ENCODE assay signal across 11 mouse cellular contexts in the genomic region with DNA sequence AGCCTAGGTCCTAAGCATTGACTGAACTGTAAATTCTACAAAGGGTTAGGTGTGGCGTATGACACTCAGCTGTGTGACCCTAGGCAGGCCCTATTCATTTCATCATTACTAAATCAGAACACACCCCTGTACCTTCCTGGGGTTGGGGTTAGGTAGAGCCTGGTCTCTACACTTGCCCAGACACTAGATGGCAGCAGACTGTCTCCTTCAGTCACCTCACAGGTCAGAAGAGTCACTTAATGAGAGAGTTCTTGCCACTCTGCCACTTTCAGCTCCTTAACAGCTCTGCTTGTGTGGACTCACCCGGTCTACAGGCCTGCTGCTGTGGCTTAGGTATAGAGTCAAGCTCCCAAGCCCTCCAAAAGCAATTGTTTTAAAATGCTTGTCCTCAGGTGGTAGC. TPM values are rescaled to one million over a fixed set of nuclear protein-coding genes. Genes with fewer than 3 reads are reported as not detected.
DNase-seq lines count a peak whose midpoint lies in the region; ATAC-seq and TF ChIP-seq lines count a peak whose summit lies in the region.
"Had no signal": no experiment of that assay in that cellular context is flagged by ENCODE, and none has a peak within 500 bp of the region (broad histone marks: within the 10 kb centered on the region; RNA-seq: fewer than 3 reads in every experiment).

No protein-coding gene starts in this region.

- peak; percentile 82 for ATAC-seq in lung, postnatal 0 days

- TF ChIP-seq CTCF in lung, postnatal 0 days (IDR thresholded peaks at IDR 0.05), result peak; percentile 70

- H3K27me3 ChIP-seq in heart, embryonic 10.5 days (ENCODE audit: insufficient read depth, poor library complexity, severe bottlenecking), result no peaks in the 10 kb centered on the region
- H3K27me3 ChIP-seq in lung, postnatal 0 days (replicated peaks; ENCODE audit: insufficient read depth, low read length), result no peaks in the 10 kb centered on the region
- H3K27me3 ChIP-seq: embryonic facial prominence, embryonic 15.5 days had no signal

- peak; percentile 27 for DNase-seq in heart, embryonic 10.5 days (ENCODE audit: low spot score)
- DNase-seq in heart, postnatal 4 days, result no peak
- DNase-seq in A20 (ENCODE audit: low read depth, low spot score), result peak; percentile 80
- peak; percentile 37 for DNase-seq in T-cell, adult 2 months (ENCODE audit: low spot score)
- DNase-seq in lung, postnatal 0 days (ENCODE audit: low spot score), result peak; percentile 72
- DNase-seq in urinary bladder, adult 2 months (ENCODE audit: low spot score), result no peak
- DNase-seq in right cerebral cortex, postnatal 36 days (ENCODE audit: low spot score in 2 of 2), result no peak
- no peak for DNase-seq in layer of hippocampus, postnatal 14 days (ENCODE audit: low spot score in 2 of 2)
- DNase-seq: right cerebral cortex, postnatal 4 days had no signal

- no peak overlapping the region for H3K4me2 ChIP-seq in lung, postnatal 0 days (replicated peaks; ENCODE audit: low read depth, low read length)
- H3K4me2 ChIP-seq: embryonic facial prominence, embryonic 15.5 days had no signal

- no peak for TF ChIP-seq EP300 in lung, postnatal 0 days (IDR thresholded peaks at IDR 0.05)

- no peak overlapping the region for H3K27ac ChIP-seq in heart, embryonic 10.5 days
- no peak overlapping the region for H3K27ac ChIP-seq in lung, postnatal 0 days (ENCODE audit: low read length)
- H3K27ac ChIP-seq: embryonic facial prominence, embryonic 15.5 days had no signal

- no peaks in the 10 kb centered on the region for H3K36me3 ChIP-seq in heart, embryonic 10.5 days
- no peaks in the 10 kb centered on the region; the same call in 1 of the 2 replicates for H3K36me3 ChIP-seq in lung, postnatal 0 days (ENCODE audit: insufficient read depth, low read length)

- H3K9ac ChIP-seq in lung, postnatal 0 days (replicated peaks; ENCODE audit: low read depth), result no peak overlapping the region
- H3K9ac ChIP-seq: embryonic facial prominence, embryonic 15.5 days had no signal

- no peak overlapping the region for H3K4me3 ChIP-seq in heart, embryonic 10.5 days
- H3K4me3 ChIP-seq in lung, postnatal 0 days (ENCODE audit: low read depth, low read length), result no peak overlapping the region
- H3K4me3 ChIP-seq: embryonic facial prominence, embryonic 15.5 days had no signal

- H3K4me1 ChIP-seq in heart, embryonic 10.5 days, result 0 out of 2 replicates have a peak, but pooled peaks cover 3% of the 10 kb centered on the region
- H3K4me1 ChIP-seq in lung, postnatal 0 days (ENCODE audit: insufficient read depth, low read depth, low read length), result no peaks in the 10 kb centered on the region

- WGBS in heart, embryonic 10.5 days, result 79% methylated on average over 2 of the region's 2 CpGs
- WGBS in lung, postnatal 0 days, result 66% methylated on average over 2 of the region's 2 CpGs

- no peaks in the 10 kb centered on the region for H3K9me3 ChIP-seq in heart, embryonic 10.5 days
- no peaks in the 10 kb centered on the region for H3K9me3 ChIP-seq in lung, postnatal 0 days (ENCODE audit: low read length)
- H3K9me3 ChIP-seq: embryonic facial prominence, embryonic 15.5 days had no signal

RNA-seq across cellular contexts. Expression of a gene that starts 25.9 kb away (rescaled TPM):
- not detected in 2 replicates for polyA plus RNA-seq in heart, embryonic 10.5 days (2016; fragmentation: Nextera tagmentation; extraction: Ambion mirVana)
- total RNA-seq in heart, postnatal 4 days (2021), result not detected
- polyA plus RNA-seq in lung, postnatal 0 days (2015; fragmentation: Nextera tagmentation; extraction: Ambion mirVana), result not detected in 2 replicates
- not detected in 2 replicates for polyA plus RNA-seq in urinary bladder, adult 2 months (2012; rRNA removed)
- not detected for total RNA-seq in layer of hippocampus, postnatal 14 days (2021)
- polyA plus RNA-seq: embryonic facial prominence, embryonic 15.5 days; intestine, embryonic 14.5 days had no signal

RNA-seq across cellular contexts. Expression of a gene that starts 26.3 kb away (rescaled TPM):
- polyA plus RNA-seq in heart, embryonic 10.5 days (2016; fragmentation: Nextera tagmentation; extraction: Ambion mirVana), result 0.05 and 0.11 TPM in 2 replicates
- total RNA-seq in heart, postnatal 4 days (2021), result 1 to 10 TPM; 1.5 TPM
- 2.3 TPM in 2 replicates for polyA plus RNA-seq in lung, postnatal 0 days (2015; fragmentation: Nextera tagmentation; extraction: Ambion mirVana)
- 15.2 and 22.9 TPM in 2 replicates for polyA plus RNA-seq in urinary bladder, adult 2 months (2012; rRNA removed)
- total RNA-seq in layer of hippocampus, postnatal 14 days (2021), result 10 to 100 TPM; 38.0 to 40.8 TPM

RNA-seq across cellular contexts. Expression of a gene that starts 30.2 kb away (rescaled TPM):
- not detected in 2 replicates for polyA plus RNA-seq in heart, embryonic 10.5 days (2016; fragmentation: Nextera tagmentation; extraction: Ambion mirVana)
- total RNA-seq in heart, postnatal 4 days (2021), result not detected
- polyA plus RNA-seq in lung, postnatal 0 days (2015; fragmentation: Nextera tagmentation; extraction: Ambion mirVana), result not detected in 2 replicates
- polyA plus RNA-seq in urinary bladder, adult 2 months (2012; rRNA removed), result not detected in 2 replicates
- under 1 TPM; 0.36 to 0.65 TPM for total RNA-seq in layer of hippocampus, postnatal 14 days (2021)
- polyA plus RNA-seq: intestine, embryonic 14.5 days had no signal

Comparison
In these comparisons a context has a peak if more than half of its experiments do, and no peak if none do; other contexts are left out.
1. DNase-seq: peak in heart, embryonic 10.5 days (single experiment), A20 (single experiment), T-cell, adult 2 months (single experiment) and lung, postnatal 0 days (single experiment); none in heart, postnatal 4 days (single experiment), urinary bladder, adult 2 months (single experiment), right cerebral cortex, postnatal 36 days (0 of 2) and layer of hippocampus, postnatal 14 days (0 of 2).